Mouse (Mus musculus) embryo, embryonic 9.5 days (tissue): ENCODE measurements around the gene Ost4.

Source experiments
- DNase-seq: peaks from one replicate; pipeline ENCODE4 v3.0.0-alpha.2; 2017; ENCODE audit errors: extremely low spot score

The Ost4 gene

DNA sequence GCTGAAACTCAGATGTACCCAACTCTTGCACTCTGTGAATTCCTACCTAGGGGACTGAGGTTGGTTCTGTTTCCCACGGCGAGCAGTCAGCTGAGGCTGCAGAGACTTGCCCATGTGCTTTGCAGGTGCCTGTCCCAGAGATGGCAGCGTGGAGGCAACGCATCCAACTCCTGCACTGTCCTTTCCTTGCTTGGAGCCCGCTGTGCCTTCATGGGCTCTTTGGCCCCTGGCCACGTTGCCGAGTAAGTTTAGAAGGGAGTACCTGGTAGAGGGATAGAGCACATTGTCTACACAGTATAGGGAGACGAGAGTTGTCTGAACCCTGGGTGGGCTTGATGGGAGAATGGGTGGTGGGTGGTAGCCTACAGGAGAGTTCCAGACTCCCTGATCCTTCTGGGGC, 17.0 kb upstream of the Ost4 start:
- no peak for DNase-seq

DNA sequence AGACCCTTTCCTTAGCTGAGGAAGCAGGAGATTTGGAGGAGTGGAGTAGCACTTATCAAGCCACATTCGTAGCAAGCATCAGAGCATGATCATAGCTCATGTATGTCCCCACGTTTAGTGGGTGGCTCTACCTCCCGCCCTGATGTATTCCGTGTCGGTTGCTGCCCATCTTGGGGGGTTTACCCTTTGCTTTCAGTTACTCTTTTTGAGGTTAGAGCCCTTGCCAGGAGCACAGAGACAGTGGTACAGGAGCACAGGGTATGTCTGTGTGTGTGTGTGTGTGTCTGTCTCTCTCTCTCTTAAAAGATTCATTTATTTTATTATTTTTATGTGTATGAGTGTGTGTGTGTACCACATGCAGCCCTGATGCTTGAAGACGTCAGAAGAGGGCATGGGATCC, 15.5 kb upstream of the Ost4 start:
- DNase-seq, result no peak

DNA sequence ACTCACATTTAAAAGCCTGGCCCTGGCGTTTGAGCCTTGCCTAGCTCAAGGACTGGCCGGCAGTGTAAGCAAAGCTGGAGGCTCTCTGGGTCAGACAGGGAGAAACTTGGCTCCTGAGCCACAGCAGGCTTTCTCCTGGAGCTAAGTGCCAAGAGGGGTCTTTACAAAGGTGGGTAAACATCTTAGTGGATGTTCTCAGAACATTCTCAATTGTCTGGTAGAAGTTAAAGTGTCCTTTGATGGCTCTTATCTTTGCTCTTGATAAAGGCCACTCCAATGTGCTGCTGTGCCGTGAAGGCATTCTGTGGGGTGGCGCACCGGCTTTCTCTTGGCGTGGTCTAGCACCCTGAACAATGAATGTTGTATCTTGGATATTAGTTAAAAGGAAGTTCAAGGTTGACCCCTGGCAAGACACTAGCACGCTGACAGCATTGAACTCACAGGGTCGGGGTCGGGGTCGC, 15.0 kb upstream of the Ost4 start:
- no peak for DNase-seq

DNA sequence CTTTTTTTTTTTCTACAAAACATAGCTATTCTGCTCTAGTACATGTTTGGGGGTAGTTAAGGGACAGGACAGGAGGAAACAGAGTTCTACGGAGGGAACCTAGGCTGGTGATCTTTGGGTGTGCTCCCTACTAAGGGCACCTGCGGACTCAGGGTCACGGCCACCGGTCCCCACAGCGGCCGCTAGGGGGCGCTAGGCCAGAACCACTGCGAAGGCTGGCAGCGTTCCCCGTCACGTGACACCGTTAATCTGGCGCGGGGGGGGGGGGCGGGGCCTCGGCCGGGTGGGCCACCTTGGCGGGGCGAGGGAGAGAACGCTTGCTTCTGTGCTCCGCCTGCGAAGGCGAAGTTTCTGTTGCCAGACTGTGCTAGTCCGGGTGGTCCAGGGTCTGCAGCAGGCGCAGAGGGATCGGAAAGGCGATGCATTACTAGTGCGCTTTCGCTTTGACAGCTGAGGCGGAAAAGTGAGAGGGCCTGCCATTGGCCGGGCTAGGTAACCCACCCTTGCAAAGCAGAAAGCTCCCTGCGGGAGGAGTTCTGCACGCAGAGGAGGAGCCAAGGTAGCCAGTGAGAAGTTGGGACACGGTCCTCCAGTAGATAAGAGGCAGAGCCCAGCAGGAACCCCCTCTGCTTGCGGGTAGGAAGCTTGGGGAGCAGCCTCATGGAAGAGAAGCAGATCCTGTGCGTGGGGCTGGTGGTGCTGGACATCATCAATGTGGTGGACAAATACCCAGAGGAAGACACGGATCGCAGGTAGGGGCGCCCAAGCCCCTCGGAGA, 13.9 kb upstream of the Ost4 start, which contains the start of gene Khk:
Gene Khk (plus strand): TSS at position 176 of the 778 bp plus-strand sequence.
- peak; percentile 98 for DNase-seq

DNA sequence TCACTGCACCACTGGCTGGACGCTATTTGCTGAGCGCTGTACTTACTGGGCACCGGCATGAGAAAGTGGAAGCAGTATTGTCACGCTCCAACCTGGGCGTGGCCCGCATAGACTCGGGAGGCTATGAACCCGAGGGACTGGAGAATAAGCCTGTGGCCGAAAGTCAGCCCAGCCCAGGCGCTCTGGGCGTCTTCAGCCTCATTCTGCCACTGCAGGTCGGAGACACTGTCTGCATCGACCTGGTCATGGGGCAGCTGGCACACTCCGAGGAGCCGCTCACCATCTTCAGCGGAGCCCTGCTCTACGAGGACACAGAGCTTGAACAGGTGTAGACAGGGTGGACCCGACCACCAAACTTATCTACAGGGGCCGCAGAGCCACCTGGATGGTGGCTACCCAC, 13.0 kb upstream of the Ost4 start:
- DNase-seq, result no peak

DNA sequence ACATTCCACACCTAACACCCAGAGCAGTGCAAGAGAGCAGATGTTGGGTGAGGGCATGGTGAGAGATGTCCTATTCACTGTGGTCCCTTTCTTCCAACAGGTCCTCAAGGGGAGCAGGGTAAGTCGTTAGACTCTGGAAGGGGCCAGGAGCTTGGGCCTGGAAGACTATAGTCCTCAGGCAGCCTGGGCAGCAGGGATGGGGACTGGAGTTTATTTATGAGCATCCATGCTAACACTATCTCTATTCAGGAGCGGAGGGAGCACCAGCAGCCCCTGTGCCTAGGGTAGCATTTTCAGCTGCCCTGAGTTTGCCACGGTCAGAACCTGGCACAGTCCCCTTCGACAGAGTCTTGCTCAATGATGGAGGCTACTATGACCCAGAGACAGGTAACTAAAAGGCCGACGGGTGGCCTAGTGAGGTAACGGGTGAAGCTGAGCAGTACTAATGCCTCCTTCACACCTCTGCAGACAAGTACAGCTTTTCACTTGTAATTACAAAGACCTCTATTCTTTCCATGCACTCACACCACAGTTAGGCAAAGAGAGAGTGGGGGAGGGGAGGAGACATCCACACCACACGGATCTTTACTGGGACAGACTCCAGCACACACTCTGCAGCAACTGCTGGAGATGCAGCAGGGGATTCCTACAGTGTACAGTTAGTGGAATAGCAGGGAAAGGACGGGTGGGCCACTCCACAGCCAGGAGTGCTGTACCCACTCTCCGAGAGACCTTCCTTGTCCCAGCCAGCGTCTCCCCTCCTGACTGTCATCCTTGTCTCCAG, 12.4 kb upstream of the Ost4 start:
- no peak for DNase-seq

DNA sequence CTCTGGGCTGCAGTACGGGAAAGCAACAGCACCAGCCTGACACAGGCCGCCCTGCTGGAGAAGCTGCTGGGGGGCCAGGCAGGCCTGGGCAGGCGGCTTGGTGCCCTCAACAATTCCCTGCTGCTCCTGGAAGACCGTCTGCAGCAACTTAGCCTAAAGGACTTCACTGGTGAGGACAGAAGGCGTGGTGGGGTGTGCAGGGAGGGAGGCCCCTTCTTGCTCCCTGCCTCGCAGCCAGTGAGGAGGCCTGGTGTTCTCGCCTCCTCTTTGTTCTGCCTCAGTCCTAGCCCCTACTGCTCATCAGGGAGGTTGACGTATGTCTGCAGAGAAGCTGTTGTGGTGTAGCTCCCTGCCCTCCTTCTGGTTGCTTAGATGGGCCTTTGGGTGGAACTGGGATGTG, 11.1 kb upstream of the Ost4 start:
- no peak for DNase-seq

DNA sequence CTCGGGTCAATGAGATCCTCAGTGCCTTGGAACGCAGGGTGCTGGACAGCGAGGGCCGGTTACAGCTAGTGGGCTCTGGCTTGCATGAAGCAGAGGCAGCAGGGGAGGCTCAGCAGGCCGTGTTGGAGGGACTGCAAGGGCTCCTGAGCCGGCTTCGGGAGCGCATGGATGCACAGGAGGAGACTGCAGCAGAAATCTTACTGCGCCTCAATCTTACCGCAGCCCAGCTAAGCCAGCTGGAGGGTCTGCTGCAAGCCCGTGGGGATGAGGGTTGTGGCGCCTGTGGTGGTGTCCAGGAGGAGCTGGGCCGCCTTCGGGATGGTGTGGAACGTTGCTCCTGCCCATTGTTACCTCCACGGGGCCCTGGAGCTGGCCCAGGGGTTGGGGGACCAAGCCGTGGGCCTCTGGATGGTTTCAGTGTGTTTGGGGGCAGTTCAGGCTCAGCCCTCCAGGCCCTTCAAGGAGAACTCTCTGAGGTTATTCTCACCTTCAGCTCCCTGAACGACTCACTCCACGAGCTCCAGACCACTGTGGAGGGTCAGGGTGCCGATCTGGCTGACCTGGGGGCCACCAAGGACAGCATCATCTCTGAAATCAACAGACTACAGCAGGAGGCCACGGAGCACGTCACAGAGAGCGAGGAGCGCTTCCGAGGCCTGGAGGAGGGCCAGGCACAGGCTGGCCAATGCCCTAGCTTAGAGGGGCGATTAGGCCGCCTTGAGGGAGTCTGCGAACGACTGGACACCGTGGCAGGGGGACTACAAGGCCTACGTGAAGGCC, 10.5 kb upstream of the Ost4 start:
- no peak for DNase-seq

DNA sequence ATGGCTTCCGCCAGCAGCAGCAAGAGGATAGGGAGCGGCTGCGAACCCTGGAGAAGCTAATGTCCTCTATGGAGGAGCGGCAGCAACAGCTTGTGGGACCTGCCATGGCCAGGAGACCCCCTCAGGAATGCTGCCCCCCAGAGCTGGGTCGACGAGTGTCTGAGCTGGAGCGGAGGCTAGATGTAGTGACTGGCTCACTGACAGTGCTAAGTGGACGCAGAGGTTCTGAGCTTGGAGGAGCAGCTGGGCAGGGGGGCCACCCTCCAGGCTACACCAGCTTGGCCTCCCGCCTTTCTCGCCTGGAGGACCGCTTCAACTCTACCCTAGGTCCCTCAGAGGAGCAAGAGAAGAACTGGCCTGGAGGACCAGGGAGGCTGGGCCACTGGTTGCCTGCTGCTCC, 9.8 kb upstream of the Ost4 start:
- no peak for DNase-seq

DNA sequence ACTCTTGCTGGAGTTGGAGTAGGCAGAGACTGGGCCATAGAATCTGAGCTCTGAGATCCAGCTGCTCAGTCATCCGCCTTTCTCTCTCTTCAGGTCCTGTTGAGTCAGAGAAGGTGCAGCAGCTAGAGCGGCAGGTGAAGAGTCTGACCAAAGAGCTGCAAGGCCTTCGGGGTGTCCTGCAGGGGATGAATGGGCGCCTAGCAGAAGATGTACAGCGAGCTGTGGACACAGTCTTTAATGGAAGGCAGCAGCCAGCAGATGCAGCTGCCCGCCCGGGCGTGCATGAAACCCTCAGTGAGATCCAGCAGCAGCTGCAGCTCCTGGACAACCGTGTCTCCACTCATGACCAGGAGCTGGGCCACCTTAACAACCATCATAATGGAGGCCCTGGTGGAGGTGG, 9.3 kb upstream of the Ost4 start:
- no peak for DNase-seq

DNA sequence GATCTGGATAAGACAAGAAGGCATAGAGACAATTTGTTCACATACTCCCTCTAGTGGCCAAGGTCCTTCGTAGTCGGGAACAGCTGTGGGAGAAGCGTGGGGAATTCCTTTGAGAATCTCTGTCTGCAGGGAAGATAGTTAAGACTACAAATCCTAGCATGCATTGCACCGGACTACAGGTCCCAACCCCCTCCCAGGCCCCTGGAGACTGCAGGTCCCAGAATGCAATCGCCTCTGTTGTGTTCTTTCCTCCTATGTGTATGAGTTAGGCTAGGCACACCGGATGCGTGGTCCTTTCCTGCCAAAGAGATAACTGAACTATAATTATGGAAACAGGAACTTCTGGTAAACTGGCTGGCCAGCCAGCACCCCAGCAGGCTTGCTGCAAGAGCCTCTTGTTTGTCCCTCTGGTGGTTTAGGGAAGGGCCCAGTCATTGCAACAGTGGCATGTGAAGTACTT, 8.4 kb upstream of the Ost4 start:
- DNase-seq, result peak; percentile 87

DNA sequence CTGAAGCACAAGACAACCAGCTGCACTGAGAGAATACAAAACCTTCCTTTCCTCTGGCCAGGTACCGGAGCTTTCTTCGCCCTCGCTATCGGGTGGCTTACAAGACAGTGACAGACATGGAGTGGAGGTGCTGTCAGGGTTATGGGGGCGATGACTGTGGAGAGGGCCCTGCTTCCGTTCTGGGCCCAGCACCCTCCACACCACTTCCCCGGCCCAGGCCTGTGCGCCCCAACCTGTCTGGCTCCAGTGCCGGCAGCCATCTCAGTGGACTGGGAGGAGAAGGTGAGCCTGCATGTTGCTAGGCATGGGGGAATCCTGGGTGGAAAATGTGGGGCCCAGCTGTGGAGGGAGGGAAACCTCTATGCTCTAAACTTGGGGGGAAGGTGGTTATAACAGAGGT, 7.9 kb upstream of the Ost4 start:
- DNase-seq, result no peak

DNA sequence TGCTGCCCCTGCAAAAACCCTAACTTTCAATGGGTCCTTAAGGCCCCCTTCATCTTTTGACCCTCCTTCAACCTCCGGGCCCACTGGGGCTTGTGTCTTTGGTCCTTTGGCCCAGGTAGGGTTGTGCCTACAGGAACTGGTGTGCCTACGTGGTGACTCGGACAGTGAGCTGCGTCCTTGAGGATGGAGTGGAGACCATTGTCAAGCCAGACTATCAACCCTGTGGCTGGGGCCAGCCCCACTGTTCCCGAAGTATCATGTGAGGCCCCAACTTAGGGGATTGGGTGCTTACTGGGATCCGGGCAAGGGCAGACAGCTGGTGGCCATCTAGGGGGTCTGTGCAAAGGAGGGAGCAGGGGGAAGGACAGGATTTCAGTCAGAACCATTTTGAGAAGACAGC, 7.3 kb upstream of the Ost4 start:
- no peak for DNase-seq

DNA sequence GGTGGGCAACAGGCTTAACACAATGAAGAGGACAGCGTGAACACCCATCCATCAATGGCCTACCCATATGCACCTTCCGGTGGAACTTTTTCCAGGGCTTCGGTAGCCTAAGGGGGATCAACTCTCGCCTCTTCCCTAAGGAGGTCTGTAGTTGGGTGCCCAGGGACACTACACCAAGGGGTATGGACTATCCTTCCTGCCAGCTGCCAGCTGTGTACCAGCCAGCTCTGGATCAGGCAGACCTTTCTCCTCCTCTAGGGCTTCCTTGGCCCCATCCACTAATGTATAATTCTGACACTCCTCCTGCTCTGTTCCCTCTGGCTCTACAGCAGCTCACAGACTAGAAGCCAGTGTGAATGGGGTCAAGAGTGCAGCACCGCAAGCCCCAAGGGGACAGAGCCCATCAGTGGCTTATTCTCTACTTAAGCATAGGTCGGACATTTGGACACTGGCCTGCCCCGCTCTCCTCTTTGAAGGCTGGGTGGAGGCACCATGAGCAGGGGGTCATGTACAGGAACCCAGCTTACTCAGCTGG, 6.6 kb upstream of the Ost4 start:
- peak; percentile 28 for DNase-seq

DNA sequence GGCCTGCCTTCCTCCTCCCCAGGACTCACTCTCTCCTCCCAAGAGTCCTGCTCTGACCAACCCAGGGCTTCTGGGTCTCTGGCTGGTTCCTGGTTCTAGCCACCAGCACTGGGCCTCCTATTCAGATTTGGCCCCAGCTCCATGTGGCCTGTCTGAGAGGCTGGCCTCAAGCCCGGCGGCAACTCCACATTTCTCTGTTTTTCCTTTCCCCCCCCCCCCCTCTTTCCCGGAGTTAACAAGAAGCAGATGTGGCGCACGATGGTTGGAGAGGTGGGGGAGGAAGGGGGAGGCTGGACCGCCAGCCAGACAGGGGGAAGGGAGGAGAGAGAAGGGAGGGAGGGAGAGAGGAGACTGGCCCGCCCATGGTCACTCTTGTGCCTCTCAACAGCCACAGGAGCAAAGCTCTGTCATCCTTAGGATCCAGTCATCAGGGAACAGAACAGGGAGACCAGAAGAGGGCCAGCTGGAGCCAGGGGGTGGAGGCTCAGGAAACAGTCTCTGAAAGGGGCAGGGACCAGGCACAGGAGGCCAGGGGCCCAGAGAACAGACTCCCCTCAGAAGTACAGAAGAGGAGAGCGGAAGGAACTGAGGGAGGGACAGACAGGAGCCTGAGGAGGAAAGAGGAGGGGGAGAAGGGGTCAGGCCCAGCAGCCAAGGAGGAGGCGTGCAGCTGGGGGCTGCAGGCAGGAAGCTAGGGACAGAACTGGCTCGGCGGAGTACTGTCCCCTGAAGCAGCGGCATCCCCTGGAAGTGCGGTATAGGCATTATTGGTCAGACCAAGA, 5.7 kb upstream of the Ost4 start, which contains the start of gene Emilin1:
Gene Emilin1 (plus strand): TSS at position 343 of the 782 bp plus-strand sequence.
- peak; percentile 89 for DNase-seq

DNA sequence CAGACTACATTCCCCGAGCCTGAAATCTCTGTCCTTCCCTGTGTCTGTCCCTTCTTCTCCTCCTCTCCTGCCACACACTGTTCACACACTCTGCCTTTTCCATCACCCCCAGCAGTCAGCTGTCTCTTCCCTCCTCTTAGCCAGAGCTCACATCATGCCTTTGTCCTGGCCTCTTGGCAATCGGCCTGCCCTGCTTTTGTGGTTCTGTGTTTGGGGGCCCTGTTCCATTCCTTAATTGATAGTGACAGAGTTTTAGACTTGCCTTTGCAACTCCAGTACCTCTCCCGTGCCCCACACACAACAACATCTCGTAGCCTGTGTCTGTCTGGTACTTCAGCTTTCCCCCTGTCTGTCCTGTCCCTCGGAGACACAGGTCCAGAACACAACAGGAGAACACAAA, 4.6 kb upstream of the Ost4 start:
- DNase-seq, result no peak

DNA sequence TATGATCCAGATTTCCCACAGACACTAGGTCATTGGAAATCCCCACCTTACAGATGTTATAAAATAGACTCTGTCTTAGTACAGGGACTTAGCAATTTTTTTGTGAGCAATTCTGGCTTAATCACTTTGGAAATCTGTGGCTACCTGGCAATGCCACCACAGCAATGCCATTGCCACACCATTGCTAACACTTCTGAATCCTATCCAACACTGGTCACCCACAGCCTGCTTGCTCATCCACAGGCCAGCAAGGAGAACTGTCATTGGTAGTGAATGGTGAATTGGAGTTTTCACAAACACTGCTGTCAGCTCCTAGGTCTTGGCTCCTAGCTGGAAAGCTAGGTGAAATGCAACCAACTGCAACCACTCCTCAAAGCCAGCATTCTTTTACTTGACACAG, 2.9 kb upstream of the Ost4 start:
- no peak for DNase-seq

DNA sequence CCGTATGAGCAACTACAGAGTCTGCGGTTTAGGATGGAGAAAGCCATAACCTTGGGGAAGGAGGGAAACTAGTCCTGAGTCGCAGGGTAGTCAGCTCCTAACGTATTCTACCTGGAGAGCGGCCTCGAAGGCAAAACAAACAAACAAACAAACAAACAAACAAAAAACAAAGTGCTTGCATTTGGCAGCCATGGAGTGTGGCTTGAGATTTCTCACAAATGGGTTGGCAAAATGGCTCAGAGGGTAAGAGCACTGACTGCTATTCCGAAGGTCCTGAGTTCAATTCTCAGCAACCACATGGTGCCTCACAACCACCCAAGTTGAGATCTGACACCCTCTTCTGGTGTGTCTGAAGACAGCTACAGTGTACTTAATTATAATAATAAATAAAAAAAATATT, 2.3 kb upstream of the Ost4 start:
- DNase-seq, result no peak

DNA sequence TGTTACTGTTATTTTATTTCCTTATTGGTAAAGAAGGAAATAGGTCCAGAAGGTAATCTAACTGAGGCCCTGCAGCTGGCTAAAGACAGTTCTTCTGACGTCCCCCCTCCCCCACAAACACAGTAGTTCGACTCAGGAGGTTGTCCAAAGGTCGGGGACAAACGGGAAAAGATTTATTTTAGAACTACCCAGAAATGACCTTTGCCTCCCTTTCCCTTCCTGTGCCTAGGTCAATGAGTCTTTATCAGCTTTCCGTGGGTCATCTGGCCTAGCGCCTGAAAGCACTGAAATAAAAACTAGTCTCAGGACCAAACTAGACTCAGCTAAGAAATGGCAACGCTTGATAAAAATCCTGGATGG, 1.7 kb upstream of the Ost4 start:
- DNase-seq, result peak; percentile 29

DNA sequence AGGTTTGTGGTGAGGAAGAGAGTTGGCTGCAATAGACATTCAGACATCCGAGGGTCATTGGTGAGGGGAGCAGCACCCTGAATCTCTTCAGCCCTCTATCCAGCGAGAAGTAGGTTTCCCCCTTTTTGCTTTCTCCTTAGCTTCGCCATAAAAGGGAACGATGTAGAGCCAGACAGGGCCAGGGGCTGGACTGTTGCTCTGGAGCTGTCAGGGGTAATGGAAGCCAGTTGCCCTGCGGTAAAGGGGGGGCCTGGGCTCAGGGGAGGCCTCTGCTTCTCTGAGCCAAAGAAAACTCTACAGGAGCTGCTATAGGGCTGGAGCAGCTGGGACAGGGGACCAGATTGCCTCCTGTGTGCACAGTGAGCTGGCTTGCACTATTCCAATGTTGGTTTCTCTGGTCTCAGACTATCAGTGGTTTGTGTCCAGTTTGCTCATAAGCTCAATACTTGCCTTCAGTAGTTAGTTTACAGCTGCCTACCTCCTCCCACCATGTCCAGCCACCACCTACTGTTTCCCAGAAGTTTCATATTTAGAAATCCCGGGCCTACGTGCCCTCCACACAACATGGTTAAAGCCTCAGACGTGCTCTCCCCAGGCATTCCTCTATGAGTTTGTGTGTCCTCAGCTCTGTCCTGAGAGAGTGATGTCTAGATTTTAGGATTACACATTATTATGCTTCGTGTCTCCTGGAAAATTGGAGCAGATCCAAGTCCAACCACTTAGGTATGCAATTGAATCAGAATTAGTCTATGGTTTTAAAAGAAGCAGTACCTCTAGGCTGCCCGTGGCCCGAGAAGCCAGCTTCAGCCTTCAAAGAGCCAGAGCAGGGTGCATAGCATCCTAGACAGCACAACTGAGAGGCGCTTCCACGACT, 1.1 kb upstream of the Ost4 start:
- DNase-seq, result peak; percentile 36
